Mouse (Mus musculus): ENCODE results near the gene Atad2b. TPM values are rescaled to one million over a fixed set of nuclear protein-coding genes. Genes with fewer than 3 reads are reported as not detected.
"Not testable (repeated sequence)": the region's sequence is repeated elsewhere in the genome, so short reads cannot be mapped to it uniquely, and the experiment has no call there.

The Atad2b gene
- polyA plus RNA-seq, 1 experiment: 8.7 TPM

- under 1% methylated on average over 125 of the region's 125 CpGs for WGBS
- Histone ChIP-seq H3K4me3 (replicated peaks; ENCODE audit: extremely low read depth, low read depth, low read length) (peak within 1 kb of the TSS; percentile 81), H3K4me1 (ENCODE audit: control insufficient read depth, insufficient read depth, low read length) (no peaks in the 10 kb centered on the region; the same call in 1 of the 2 replicates)
- peak; percentile 94 for DNase-seq
- TF ChIP-seq POLR2A (IDR thresholded peaks at IDR 0.05; ENCODE audit: borderline replicate concordance, extremely low read depth, low read depth, low read length) (peak; percentile 60), CTCF (IDR thresholded peaks at IDR 0.05; ENCODE audit: insufficient read depth, low read length) (no peak)
Measured at GRCm38 (mm10) chr12:4906951-4907906, 9.9 kb upstream of the Atad2b start, which contains the start of gene Ubxn2a. Gene Ubxn2a (minus strand): TSS chr12:4907705.

GRCm38 (mm10) chr12:4908391-4908790, 8.8 kb upstream of the Atad2b start:
- DNase-seq: no peak
- Histone ChIP-seq H3K4me1 (ENCODE audit: control insufficient read depth, insufficient read depth, low read length) (no peaks in the 10 kb centered on the region; the same call in 1 of the 2 replicates), H3K4me3 (replicated peaks; ENCODE audit: extremely low read depth, low read depth, low read length) (no peak overlapping the region)
- 70% methylated on average over 7 of the region's 7 CpGs for WGBS
- TF ChIP-seq CTCF (IDR thresholded peaks at IDR 0.05; ENCODE audit: insufficient read depth, low read length) (no peak), POLR2A (IDR thresholded peaks at IDR 0.05; ENCODE audit: borderline replicate concordance, extremely low read depth, low read depth, low read length) (no peak)

- H3K4me1 ChIP-seq (ENCODE audit: control insufficient read depth, insufficient read depth, low read length); H3K4me3 ChIP-seq (replicated peaks; ENCODE audit: extremely low read depth, low read depth, low read length); DNase-seq: not testable (repeated sequence)
- 86% methylated on average over 1 of the region's 1 CpGs for WGBS
Measured at GRCm38 (mm10) chr12:4910496-4910895, 6.7 kb upstream of the Atad2b start.

GRCm38 (mm10) chr12:4911716-4912115, 5.4 kb upstream of the Atad2b start:
- H3K4me3 ChIP-seq (replicated peaks; ENCODE audit: extremely low read depth, low read depth, low read length): no peak overlapping the region
- H3K4me1 ChIP-seq (ENCODE audit: control insufficient read depth, insufficient read depth, low read length): no peaks in the 10 kb centered on the region
- WGBS: 44% methylated on average over 4 of the region's 4 CpGs
- TF ChIP-seq CTCF (IDR thresholded peaks at IDR 0.05; ENCODE audit: insufficient read depth, low read length) (no peak), POLR2A (IDR thresholded peaks at IDR 0.05; ENCODE audit: borderline replicate concordance, extremely low read depth, low read depth, low read length) (no peak)
- DNase-seq: no peak

- 69% methylated on average over 3 of the region's 3 CpGs for WGBS
- DNase-seq: no peak
Measured at GRCm38 (mm10) chr12:4914441-4914840, 2.7 kb upstream of the Atad2b start.

GRCm38 (mm10) chr12:4914944-4915343, 2.2 kb upstream of the Atad2b start:
- TF ChIP-seq CTCF (IDR thresholded peaks at IDR 0.05; ENCODE audit: insufficient read depth, low read length): no peak
- no peak for TF ChIP-seq POLR2A (IDR thresholded peaks at IDR 0.05; ENCODE audit: borderline replicate concordance, extremely low read depth, low read depth, low read length)
- no peak for DNase-seq
- no peak overlapping the region for H3K4me3 ChIP-seq (replicated peaks; ENCODE audit: extremely low read depth, low read depth, low read length)
- H3K4me1 ChIP-seq (ENCODE audit: control insufficient read depth, insufficient read depth, low read length): peaks cover 2% of the 10 kb centered on the region
- WGBS: 81% methylated on average over 3 of the region's 3 CpGs

More at GRCm38 (mm10) chr12:4914441-4914840, 2.7 kb upstream of the Atad2b start:
- H3K4me3 ChIP-seq (replicated peaks; ENCODE audit: extremely low read depth, low read depth, low read length): no peak overlapping the region
- TF ChIP-seq POLR2A (IDR thresholded peaks at IDR 0.05; ENCODE audit: borderline replicate concordance, extremely low read depth, low read depth, low read length): no peak
- no peak for TF ChIP-seq CTCF (IDR thresholded peaks at IDR 0.05; ENCODE audit: insufficient read depth, low read length)
- peaks cover 2% of the 10 kb centered on the region for H3K4me1 ChIP-seq (ENCODE audit: control insufficient read depth, insufficient read depth, low read length)

- WGBS: under 1% methylated on average over 48 of the region's 48 CpGs
- TF ChIP-seq CTCF (IDR thresholded peaks at IDR 0.05; ENCODE audit: insufficient read depth, low read length): no peak
- TF ChIP-seq POLR2A (IDR thresholded peaks at IDR 0.05; ENCODE audit: borderline replicate concordance, extremely low read depth, low read depth, low read length): no peak
- H3K4me3 ChIP-seq (replicated peaks; ENCODE audit: extremely low read depth, low read depth, low read length): peak overlapping the region; percentile 74
- H3K4me1 ChIP-seq (ENCODE audit: control insufficient read depth, insufficient read depth, low read length): peaks cover 2% of the 10 kb centered on the region
- DNase-seq: peak; percentile 75
Measured at GRCm38 (mm10) chr12:4917805-4918591, 845 bp downstream of the Atad2b start.

GRCm38 (mm10) chr12:4928197-4928596, 11.0 kb downstream of the Atad2b start:
- H3K4me1 ChIP-seq (ENCODE audit: control insufficient read depth, insufficient read depth, low read length): peaks cover 4% of the 10 kb centered on the region; the same call in 1 of the 2 replicates
- WGBS: 50% methylated on average over 2 of the region's 2 CpGs

GRCm38 (mm10) chr12:4930820-4931548, 13.8 kb downstream of the Atad2b start:
- Histone ChIP-seq H3K4me1 (ENCODE audit: control insufficient read depth, insufficient read depth, low read length) (0 out of 2 replicates have a peak, but pooled peaks cover 2% of the 10 kb centered on the region), H3K4me3 (replicated peaks; ENCODE audit: extremely low read depth, low read depth, low read length) (no peak overlapping the region)
- no peak for DNase-seq
- WGBS: 78% methylated on average over 3 of the region's 3 CpGs
- TF ChIP-seq CTCF (IDR thresholded peaks at IDR 0.05; ENCODE audit: insufficient read depth, low read length) (no peak), POLR2A (IDR thresholded peaks at IDR 0.05; ENCODE audit: borderline replicate concordance, extremely low read depth, low read depth, low read length) (no peak)

More at GRCm38 (mm10) chr12:4928197-4928596, 11.0 kb downstream of the Atad2b start:
- TF ChIP-seq POLR2A (IDR thresholded peaks at IDR 0.05; ENCODE audit: borderline replicate concordance, extremely low read depth, low read depth, low read length) (no peak), CTCF (IDR thresholded peaks at IDR 0.05; ENCODE audit: insufficient read depth, low read length) (no peak)
- H3K4me3 ChIP-seq (replicated peaks; ENCODE audit: extremely low read depth, low read depth, low read length): no peak overlapping the region
- no peak for DNase-seq

Measured in lung, adult 2 months (tissue).